Mouse (Mus musculus) ovary, adult 10 weeks (tissue): ENCODE measurements around the gene Olfr104-ps. TPM values are rescaled to one million over a fixed set of nuclear protein-coding genes. Genes with fewer than 3 reads are reported as not detected.

Experiments used
- polyA plus RNA-seq: library from polyadenylated mRNA; stranded (reverse); fragments of 350-450 nt; fragmentation: Illumina TruSeq; extraction: RNeasy Lipid Tissue Mini Kit (QIAGEN cat#74804); gene quantifications from one replicate; pipeline ENCODE4 v1.2.3, GENCODE M21; 2014

Gene Olfr104-ps
- not detected for polyA plus RNA-seq

GRCm38 (mm10) chr17:37359282-37359681 lies at the start of gene Olfr104-ps:
TSS of gene Olfr104-ps (plus strand) at chr17:37359582.

DNA sequence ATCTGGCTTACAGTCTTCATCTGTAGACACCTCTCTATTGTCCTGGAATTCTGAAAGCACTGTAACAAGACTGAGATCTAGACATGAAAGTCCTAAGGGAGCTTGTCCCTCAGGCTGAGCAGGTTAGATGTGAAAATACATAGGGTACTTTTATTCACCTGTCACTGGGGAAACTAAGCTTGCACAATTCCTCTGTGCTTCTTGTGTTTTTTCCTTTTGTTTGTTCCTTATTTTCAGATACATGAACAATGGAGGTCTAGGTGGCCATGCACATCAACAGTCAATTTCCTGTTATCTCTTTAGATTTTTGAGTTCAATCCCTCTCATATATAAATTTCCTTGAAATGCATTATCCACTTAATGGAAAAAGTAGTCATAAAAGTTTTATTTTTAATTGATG lies 42.4 kb upstream of the Olfr104-ps start, which contains the start of gene Olfr102:
Gene Olfr102 (minus strand): TSS at position 101 of the 400 bp plus-strand sequence.

GRCm38 (mm10) chr17:37339598-37339997 lies 19.8 kb upstream of the Olfr104-ps start, which contains the start of gene Olfr103:
TSS of gene Olfr103 (minus strand) at chr17:37339698.

DNA sequence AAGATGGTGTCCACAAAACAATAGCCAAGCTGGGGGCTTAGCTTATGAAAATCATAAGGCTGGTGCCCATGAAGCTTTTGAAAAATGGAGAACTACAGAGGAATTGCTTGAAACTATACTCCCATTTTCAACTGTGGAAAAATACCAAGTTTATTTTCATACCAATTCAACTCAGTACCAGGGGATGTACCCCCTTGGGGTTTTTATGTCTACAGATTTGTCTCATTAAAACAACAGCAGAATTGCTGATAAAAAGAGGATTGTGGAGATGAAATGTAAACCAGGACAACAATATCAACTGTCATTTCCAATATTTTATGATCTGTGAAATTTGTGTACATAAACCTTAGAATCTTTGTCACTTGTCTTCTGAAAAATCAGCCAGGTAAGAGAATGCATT lies 19.4 kb downstream of the Olfr104-ps start, which contains the start of gene Olfr105-ps:
Gene Olfr105-ps (plus strand): TSS at position 301 of the 400 bp plus-strand sequence.

GRCm38 (mm10) chr17:37390093-37390492 lies 30.7 kb downstream of the Olfr104-ps start, which contains the start of gene Olfr106-ps:
TSS of gene Olfr106-ps (plus strand) at chr17:37390393.

DNA sequence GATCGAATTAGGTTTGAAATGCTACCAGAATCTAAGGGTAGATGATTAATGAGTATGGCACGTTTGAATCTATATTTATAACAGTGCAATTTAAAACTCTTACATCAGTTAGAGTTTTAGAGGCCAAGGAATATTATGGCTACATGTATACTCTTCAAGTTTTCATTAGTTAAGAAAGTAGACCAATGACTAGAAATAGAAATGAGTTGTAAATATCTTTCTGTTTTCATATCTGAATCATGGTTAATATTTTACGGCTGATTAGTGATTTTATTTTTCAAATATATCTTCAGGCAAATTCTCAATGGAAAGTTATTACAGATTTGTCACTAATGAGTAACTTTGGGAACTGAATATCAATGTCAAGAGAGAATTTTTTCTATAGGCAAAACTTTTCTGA lies 39.5 kb downstream of the Olfr104-ps start, which contains the start of gene Olfr107:
Gene Olfr107 (plus strand): TSS at position 301 of the 400 bp plus-strand sequence.

Other genes starting within 250 kb of the Olfr104-ps start
- not detected for gene Olfr92, start 239.5 kb upstream of the Olfr104-ps start, polyA plus RNA-seq
- not detected for gene Olfr93, start 198.1 kb upstream of the Olfr104-ps start, polyA plus RNA-seq
- gene Ubd, start 165.7 kb upstream of the Olfr104-ps start, polyA plus RNA-seq: not detected
- not detected for gene Olfr94, start 158.6 kb upstream of the Olfr104-ps start, polyA plus RNA-seq
- not detected for gene Olfr95, start 146.5 kb upstream of the Olfr104-ps start, polyA plus RNA-seq
- gene Olfr96, start 139.4 kb upstream of the Olfr104-ps start, polyA plus RNA-seq: not detected
- gene Olfr97, start 122.3 kb upstream of the Olfr104-ps start, polyA plus RNA-seq: not detected
- gene Olfr98, start 95.8 kb upstream of the Olfr104-ps start, polyA plus RNA-seq: not detected
- gene H2-M3, start 89.4 kb upstream of the Olfr104-ps start, polyA plus RNA-seq: 3.9 TPM
- not detected for gene Olfr99, start 76.1 kb upstream of the Olfr104-ps start, polyA plus RNA-seq
- gene Olfr101, start 55.3 kb upstream of the Olfr104-ps start, polyA plus RNA-seq: not detected
- gene Olfr102, start 42.5 kb upstream of the Olfr104-ps start, polyA plus RNA-seq: not detected
- not detected for gene Olfr103, start 19.9 kb upstream of the Olfr104-ps start, polyA plus RNA-seq
- gene Olfr105-ps, start 19.5 kb downstream of the Olfr104-ps start, polyA plus RNA-seq: not detected
- gene Olfr106-ps, start 30.8 kb downstream of the Olfr104-ps start, polyA plus RNA-seq: not detected
- not detected for gene Olfr107, start 39.6 kb downstream of the Olfr104-ps start, polyA plus RNA-seq
- gene Olfr108, start 85.9 kb downstream of the Olfr104-ps start, polyA plus RNA-seq: not detected
- not detected for gene Olfr109, start 99.3 kb downstream of the Olfr104-ps start, polyA plus RNA-seq
- gene H2-M2, start 124.0 kb downstream of the Olfr104-ps start, polyA plus RNA-seq: 1.7 TPM
- not detected for gene Olfr110, start 132.9 kb downstream of the Olfr104-ps start, polyA plus RNA-seq
- 0.34 TPM for gene Olfr111, start 148.4 kb downstream of the Olfr104-ps start, polyA plus RNA-seq
- gene Olfr112, start 209.9 kb downstream of the Olfr104-ps start, polyA plus RNA-seq: not detected
- gene Olfr113, start 218.1 kb downstream of the Olfr104-ps start, polyA plus RNA-seq: not detected
- not detected for gene Olfr114, start 233.2 kb downstream of the Olfr104-ps start, polyA plus RNA-seq